Mouse (Mus musculus) T-helper 17 cell (primary cell): Measurements from ENCODE around the gene Ank2.

Experiments
- in situ Hi-C, 2 experiments: fragments of 300-600 bp; cut with MboI, MseI; formaldehyde crosslinking; loops; 1 replicate in 1 of 2; 2 replicates in 1 of 2; pipeline ENCODE4 v1.15.1; 2025; ENCODE audit warnings: high pct_unique_total_duplicates in 2 of 2

The Ank2 gene

GRCm38 (mm10) chr3:127129750-127130149 is 369.4 kb downstream of the Ank2 start:
- in situ Hi-C loops, result no loop called here

DNA sequence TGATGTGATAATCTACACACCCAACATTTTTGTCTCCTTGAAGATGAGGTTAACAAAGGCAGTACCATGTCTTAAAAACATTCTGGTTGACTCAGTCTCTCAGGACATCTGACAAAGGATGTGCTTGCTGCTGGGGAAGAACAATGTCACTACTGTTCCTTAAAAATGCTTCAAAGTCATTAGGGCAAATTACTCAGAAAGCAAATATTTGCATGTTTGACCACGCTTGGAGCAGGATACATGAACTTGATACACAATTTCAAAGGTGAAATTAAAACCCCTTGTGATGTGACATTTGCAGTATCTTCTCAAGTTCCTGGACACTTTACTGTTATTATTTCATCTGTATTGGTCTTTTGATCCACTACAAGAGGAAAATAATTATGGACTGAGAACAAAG is 371.5 kb downstream of the Ank2 start:
- in situ Hi-C loops, result no loop called here

GRCm38 (mm10) chr3:127126220-127126619 is 372.9 kb downstream of the Ank2 start:
- in situ Hi-C loops, result no loop called here

DNA sequence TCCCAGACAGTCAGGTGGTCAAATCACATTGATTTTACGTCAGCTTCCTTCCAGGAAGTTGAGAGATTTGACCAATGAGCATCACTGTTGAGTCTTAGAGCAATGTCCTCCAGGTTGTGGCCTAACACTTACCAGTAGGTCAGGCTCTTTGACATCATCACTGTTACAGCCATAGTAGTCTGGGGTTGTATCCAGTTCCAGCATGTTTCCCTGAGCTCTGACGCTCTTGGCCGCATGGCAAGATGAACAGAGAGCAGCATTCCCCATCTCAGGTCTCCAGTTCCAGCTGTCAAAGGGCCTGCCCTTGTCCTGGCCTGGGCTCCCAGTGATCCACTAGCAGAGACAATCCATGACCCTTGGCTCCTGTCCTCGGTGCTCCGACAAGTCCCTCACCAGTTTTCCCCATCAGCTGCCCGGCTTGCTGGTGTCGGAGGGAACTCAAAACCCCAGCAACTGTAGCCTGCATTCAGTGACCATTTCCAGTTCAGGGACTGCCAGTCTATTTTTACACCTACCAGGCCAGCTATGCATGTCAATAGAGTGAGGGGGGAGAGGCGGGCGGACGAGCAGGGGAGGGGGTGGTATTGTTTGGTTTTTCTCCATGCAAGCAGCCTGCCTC is 374.7 kb downstream of the Ank2 start:
- in situ Hi-C loops, result no loop called here

GRCm38 (mm10) chr3:127123376-127123775 is 375.8 kb downstream of the Ank2 start:
- in situ Hi-C loops, result no loop called here

- in situ Hi-C loops, result no loop called here
Observed at GRCm38 (mm10) chr3:127118777-127119176, 380.4 kb downstream of the Ank2 start.

- in situ Hi-C loops, result no loop called here
Observed at GRCm38 (mm10) chr3:127116226-127116625, 382.9 kb downstream of the Ank2 start.

DNA sequence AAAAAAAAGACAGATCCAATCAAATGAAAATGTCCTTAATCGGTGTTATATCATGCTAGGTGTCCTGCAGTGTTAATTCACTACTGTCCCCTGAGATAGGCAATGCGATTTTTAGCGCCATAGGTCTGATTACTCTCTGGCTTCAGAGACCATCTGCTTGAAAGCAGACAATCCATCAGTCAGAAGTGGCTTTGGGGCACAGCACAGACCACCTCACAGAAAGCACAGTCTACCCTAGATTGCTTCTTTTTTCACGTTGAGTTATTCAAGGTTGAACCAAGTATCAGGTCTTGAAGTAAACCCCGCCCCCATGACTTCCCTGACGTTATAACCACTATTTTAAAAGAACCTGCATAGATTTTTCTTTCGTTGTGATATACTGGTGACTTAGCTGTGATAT is 385.9 kb downstream of the Ank2 start:
- in situ Hi-C loops, result no loop called here

DNA sequence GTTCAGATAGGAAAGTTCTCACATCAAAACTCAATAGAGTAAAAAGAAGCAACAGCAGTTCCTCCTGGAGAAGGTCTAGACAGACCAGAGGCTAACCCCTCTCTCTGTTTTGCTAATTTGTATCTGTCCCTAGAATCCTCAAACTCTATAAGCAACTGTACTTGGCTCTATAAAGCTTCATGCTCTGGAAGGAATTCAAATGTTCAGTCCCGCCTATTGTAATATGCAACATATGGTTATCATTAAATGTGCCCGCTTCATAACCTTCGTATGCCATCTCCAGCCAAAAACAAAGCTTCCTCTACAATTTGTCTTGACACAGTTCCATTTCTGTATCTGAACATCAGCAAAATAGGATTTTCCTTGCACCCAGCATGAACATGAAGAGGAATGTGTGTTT is 389.7 kb downstream of the Ank2 start:
- in situ Hi-C loops, result no loop called here

GRCm38 (mm10) chr3:127108481-127108880 is 390.7 kb downstream of the Ank2 start:
- in situ Hi-C loops, result no loop called here

- in situ Hi-C loops, result no loop called here
Observed at GRCm38 (mm10) chr3:127107281-127107680, 391.9 kb downstream of the Ank2 start.

GRCm38 (mm10) chr3:127101326-127101725 is 397.8 kb downstream of the Ank2 start:
- in situ Hi-C loops, result no loop called here

DNA sequence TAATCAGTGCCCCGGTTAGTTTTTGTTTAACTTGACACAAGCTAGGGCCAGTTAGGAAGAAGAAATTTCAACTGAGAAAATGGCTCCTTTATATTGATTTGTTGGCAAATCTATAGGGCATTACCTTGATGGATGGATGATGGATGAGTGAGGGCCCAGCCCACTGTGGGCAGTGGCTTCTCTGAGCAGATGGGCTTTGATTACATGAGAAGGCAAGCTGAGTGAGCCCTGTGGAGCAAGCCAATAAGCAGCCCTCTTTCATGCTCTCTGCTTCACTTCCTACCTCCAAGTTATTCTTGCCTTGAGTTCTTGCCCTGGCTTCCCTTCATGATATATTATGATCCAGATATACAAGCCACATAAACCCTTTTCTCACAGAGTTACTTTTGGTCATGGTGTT is 401.4 kb downstream of the Ank2 start:
- in situ Hi-C loops, result no loop called here

DNA sequence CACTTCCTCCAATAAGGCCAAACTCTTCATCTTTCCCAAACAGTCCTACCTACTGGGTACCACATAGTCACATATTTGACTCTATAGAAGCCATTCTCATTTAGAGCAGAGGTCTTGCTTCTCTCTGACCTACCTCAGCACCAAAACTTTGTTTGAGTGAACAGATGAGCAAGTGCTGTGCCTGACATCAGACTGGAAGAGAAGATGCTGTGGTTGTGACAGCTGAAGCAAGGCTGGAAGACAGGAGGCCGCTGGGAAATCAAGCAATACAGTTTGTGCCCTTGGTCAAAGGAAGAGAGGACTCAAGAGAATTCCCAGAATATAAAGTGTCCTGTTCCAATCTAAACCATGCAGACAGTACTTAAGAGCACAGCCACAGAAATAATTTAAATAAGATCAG is 402.0 kb downstream of the Ank2 start:
- in situ Hi-C loops, result no loop called here

DNA sequence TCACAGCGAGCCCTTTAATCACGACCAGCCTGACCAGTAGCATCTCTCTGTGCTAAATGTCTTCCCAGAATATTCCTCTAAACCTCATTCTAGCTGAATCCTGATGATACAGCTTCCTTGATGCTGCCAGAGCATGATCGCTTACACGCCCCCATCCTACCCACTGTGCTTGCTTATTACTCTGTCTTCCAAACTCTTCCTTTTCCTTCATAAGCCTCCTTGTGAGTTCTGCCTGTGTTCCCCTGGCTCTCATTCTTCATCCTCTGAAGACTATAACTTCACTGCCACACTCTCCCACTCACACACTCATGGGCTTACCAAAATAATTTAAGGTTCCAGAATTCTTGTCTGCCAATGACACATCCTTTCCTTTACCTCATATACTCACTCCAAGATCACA is 405.5 kb downstream of the Ank2 start:
- in situ Hi-C loops, result no loop called here

- in situ Hi-C loops, result no loop called here
Observed at GRCm38 (mm10) chr3:127087574-127087973, 411.6 kb downstream of the Ank2 start.

DNA sequence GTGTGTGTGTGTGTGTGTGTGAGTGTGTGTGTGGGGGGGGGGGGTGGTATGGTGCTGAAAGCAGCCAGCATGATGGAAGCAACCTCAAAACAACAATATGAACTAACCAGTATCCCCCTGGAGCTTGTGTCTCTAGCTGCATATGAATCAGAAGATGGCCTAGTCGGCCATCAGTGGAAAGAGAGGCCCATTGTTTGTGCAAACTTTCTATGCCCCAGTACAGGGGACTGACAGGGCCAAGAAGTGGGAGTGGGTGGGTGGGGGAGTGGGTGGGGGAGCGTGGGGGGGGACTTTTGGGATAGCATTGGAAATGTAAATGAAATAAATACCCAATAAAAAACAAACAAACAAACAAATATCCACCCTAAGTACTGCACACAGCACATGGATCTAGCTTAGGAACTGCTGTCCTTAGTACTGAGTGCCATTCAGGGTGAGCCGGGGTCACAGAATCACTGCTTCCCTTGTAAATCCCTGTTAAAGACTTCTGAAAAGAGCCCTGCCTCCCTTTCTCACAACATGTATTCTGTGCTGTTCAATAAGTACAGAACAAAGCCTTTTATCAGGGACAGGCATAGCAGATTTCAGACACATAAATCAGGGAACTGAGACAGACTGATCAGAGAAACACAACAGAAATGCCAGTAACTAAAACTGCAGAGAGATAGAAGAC is 412.2 kb downstream of the Ank2 start:
- in situ Hi-C loops, result no loop called here

DNA sequence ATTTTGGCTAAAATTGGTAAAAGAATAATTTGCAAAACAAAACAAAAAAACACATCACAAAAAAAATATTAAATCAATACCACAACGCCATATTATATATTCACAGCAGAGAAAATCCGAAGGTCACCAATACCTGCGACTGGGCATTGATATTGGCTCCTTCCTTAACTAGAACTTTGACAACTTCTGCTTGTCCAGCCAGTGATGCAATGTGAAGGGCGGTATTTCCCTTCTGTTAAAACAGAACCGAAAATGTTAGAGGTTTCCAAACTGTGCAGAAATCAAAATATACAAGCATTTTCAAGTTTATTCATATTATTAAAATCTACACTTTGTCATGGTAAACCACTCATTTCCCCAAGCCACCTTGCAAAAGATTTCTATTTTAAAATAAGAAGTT is 421.8 kb downstream of the Ank2 start:
- in situ Hi-C loops, result no loop called here

- in situ Hi-C loops, result no loop called here
Observed at GRCm38 (mm10) chr3:127075531-127076280, 423.4 kb downstream of the Ank2 start.

DNA sequence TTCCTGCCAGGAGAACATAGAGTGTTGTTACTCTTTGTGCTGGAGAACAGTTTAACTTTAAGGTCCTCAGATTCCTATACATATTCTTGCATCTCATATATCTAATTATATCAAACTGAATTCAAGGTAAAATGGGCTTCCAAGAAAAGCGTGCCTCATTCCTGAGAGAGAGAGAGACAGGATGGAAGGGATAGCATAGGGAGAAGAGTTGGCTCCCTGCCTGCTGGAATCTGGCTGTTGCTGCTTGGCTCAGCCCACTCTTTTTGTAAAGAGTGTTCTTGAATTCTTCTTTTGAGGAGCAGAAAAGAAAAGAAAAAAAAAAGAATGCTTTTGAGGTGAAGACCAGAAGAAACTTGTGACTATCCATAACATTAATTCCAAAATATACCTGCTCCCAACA is 427.7 kb downstream of the Ank2 start:
- in situ Hi-C loops, result no loop called here

GRCm38 (mm10) chr3:127063654-127064386 is 435.3 kb downstream of the Ank2 start:
- in situ Hi-C loops, result no loop called here

- in situ Hi-C loops, result no loop called here
Observed at GRCm38 (mm10) chr3:127059671-127060070, 439.5 kb downstream of the Ank2 start.
